Comparison of ENCODE assay signal across 8 mouse cellular contexts in the genomic region with DNA sequence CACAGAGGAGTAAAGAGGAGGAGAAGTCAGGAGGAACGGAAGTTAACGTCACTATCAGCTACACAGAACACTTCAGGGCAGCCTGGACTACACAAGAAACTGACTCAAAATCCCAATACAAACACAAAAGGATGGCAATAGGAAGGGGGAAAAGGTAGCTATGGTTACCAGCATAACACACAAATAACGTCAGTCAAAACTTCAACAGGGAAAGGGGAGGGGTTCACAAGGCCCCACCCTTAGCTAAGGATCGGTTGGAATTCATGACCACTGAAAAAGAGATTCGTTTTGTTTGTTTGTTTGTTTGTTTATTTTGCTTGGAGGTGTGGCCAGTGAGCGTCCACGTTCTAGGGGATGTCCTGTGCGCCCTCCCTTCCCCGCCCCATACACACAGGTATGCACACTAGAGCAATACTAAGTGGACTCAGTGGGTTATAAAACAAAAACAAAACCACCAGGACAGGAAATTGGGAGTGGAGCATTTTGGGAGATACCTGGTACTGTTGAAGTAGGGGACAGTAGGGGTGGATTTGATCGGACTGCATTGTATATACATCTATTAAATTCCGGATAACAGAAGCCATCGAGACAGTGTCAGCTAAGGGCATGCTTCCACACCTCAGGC. TPM values are rescaled to one million over a fixed set of nuclear protein-coding genes. Genes with fewer than 3 reads are reported as not detected.
DNase-seq lines count a peak whose midpoint lies in the region; ATAC-seq and TF ChIP-seq lines count a peak whose summit lies in the region.

No protein-coding gene starts in this region.

- peaks cover 10% of the 10 kb centered on the region; the same call in 1 of the 2 replicates for H3K79me2 ChIP-seq in macrophage (ENCODE audit: inconsistent target)

- peak; percentile 49 for ATAC-seq in hindbrain, embryonic 15.5 days (ENCODE audit: low FRiP score, low read depth)

- peak overlapping the region; percentile 72 for H3K9ac ChIP-seq in hindbrain, embryonic 15.5 days

- peak overlapping the region; percentile 45 for H3K27ac ChIP-seq in testis, adult 2 months (ENCODE audit: control insufficient read depth, insufficient read depth, low read depth, low read length)
- H3K27ac ChIP-seq in cortical plate, adult 2 months (ENCODE audit: insufficient read depth, low read length) = no peak overlapping the region
- H3K27ac ChIP-seq in hindbrain, embryonic 15.5 days (replicated peaks) = peak overlapping the region; percentile 76
- peak overlapping the region; percentile 77; the same call in 1 of the 2 replicates for H3K27ac ChIP-seq in macrophage

- WGBS in hindbrain, embryonic 15.5 days = 3% methylated on average over 12 of the region's 12 CpGs
- 11% methylated on average over 12 of the region's 12 CpGs for WGBS in macrophage (ENCODE audit: missing documents)

- no peaks in the 10 kb centered on the region for H3K36me3 ChIP-seq in testis, adult 2 months (ENCODE audit: control insufficient read depth, insufficient read depth, low read length)
- H3K36me3 ChIP-seq in hindbrain, embryonic 15.5 days = peaks cover 2% of the 10 kb centered on the region; the same call in 1 of the 2 replicates
- H3K36me3 ChIP-seq in macrophage (ENCODE audit: inconsistent target) = no peaks in the 10 kb centered on the region

- H3K4me2 ChIP-seq in hindbrain, embryonic 15.5 days = peak overlapping the region; percentile 82

- TF ChIP-seq POLR2A in testis, adult 2 months (IDR thresholded peaks at IDR 0.05; ENCODE audit: control insufficient read depth, low read depth, low read length) = no peak
- TF ChIP-seq POLR2A in cortical plate, adult 2 months (IDR thresholded peaks at IDR 0.05; ENCODE audit: extremely low read depth, insufficient read depth, low read length) = no peak

- H3K4me1 ChIP-seq in testis, adult 2 months (ENCODE audit: control insufficient read depth, insufficient read depth, low read length) = peaks cover 2% of the 10 kb centered on the region; the same call in 1 of the 2 replicates
- H3K4me1 ChIP-seq in cortical plate, adult 2 months (ENCODE audit: control insufficient read depth, insufficient read depth, low read length) = peaks cover 2% of the 10 kb centered on the region; the same call in 1 of the 2 replicates
- peaks cover 6% of the 10 kb centered on the region for H3K4me1 ChIP-seq in hindbrain, embryonic 15.5 days (replicated peaks)

- peak overlapping the region; percentile 83 for H3K4me3 ChIP-seq in testis, adult 2 months (ENCODE audit: control insufficient read depth, low read depth, low read length)
- H3K4me3 ChIP-seq in cortical plate, adult 2 months (ENCODE audit: insufficient read depth, low read length) = peak overlapping the region; percentile 61
- H3K4me3 ChIP-seq in hindbrain, embryonic 15.5 days = peak overlapping the region; percentile 61
- H3K4me3 ChIP-seq in macrophage (ENCODE audit: inconsistent target) = peak overlapping the region; percentile 74

- H3K9me3 ChIP-seq in hindbrain, embryonic 15.5 days = no peaks in the 10 kb centered on the region

- no peak for TF ChIP-seq CTCF in testis, adult 2 months (IDR thresholded peaks at IDR 0.05; ENCODE audit: control insufficient read depth, insufficient read depth, insufficient replicate concordance, low read depth, low read length)
- no peak for TF ChIP-seq CTCF in cortical plate, adult 2 months (IDR thresholded peaks at IDR 0.05; ENCODE audit: extremely low read depth, insufficient read depth, low read length)

- no peaks in the 10 kb centered on the region for H3K27me3 ChIP-seq in testis, adult 2 months (ENCODE audit: control insufficient read depth, insufficient read depth, low read length)
- H3K27me3 ChIP-seq in hindbrain, embryonic 15.5 days = no peaks in the 10 kb centered on the region

- DNase-seq in testis, postnatal 10 days (ENCODE audit: low spot score) = no peak
- no peak for DNase-seq in adrenal gland, adult 8-10 months
- no peak for DNase-seq in thymus, postnatal 0 days (ENCODE audit: low spot score)
- DNase-seq in yolk sac, embryonic 10.5 days (ENCODE audit: low spot score) = no peak

RNA-seq across cellular contexts. Expression of gene Zfp712, which starts 0.7 kb away (rescaled TPM):
- polyA plus RNA-seq in testis, adult 2 months (2012; rRNA removed) = 0.65 and 1.2 TPM in 2 replicates
- 2.2 and 2.4 TPM in 2 replicates for polyA plus RNA-seq in cortical plate, adult 2 months (2012; rRNA removed)
- 5.7 and 6.7 TPM in 2 replicates for polyA plus RNA-seq in hindbrain, embryonic 15.5 days (2015; fragmentation: Nextera tagmentation; extraction: Ambion mirVana)
- total RNA-seq in macrophage (2018; cell fraction: chromatin; rRNA removed) = 1 to 10 TPM in 18 of 26 experiments, under 1 TPM in 7, not detected in 1; 0.34 to 4.7 (median 1.4) TPM
- total RNA-seq in macrophage (2018; cell fraction: cytosol; rRNA removed) = 1 to 10 TPM in 15 of 26 experiments, under 1 TPM in 11; 0.27 to 2.1 (median 1.2) TPM
- 1 to 10 TPM in 19 of 26 experiments, under 1 TPM in 7; 0.36 to 6.7 (median 1.7) TPM for total RNA-seq in macrophage (2018; cell fraction: nucleus; rRNA removed)
- 0.75 to 2.1 TPM (median 1.5 TPM) in 3 replicates for polyA plus RNA-seq in macrophage (2018)
- 1 to 10 TPM; 1.7 to 2.9 (median 2.2) TPM for total RNA-seq in adrenal gland, adult 8-10 months (2022)
- 3.7 and 3.8 TPM in 2 replicates for polyA plus RNA-seq in thymus, postnatal 0 days (2015; fragmentation: Nextera tagmentation; extraction: Ambion mirVana)

RNA-seq across cellular contexts. Expression of gene Zfp708, which starts 37.5 kb away (rescaled TPM):
- polyA plus RNA-seq in testis, adult 2 months (2012; rRNA removed) = 0.05 and 0.16 TPM in 2 replicates
- 2.9 and 3.0 TPM in 2 replicates for polyA plus RNA-seq in cortical plate, adult 2 months (2012; rRNA removed)
- polyA plus RNA-seq in hindbrain, embryonic 15.5 days (2015; fragmentation: Nextera tagmentation; extraction: Ambion mirVana) = 8.9 TPM in 2 replicates
- total RNA-seq in macrophage (2018; cell fraction: chromatin; rRNA removed) = 1 to 10 TPM in 2 of 26 experiments, under 1 TPM in 6, not detected in 18; 0.34 to 2.2 (median 0.69) TPM
- 1 to 10 TPM in 2 of 26 experiments, under 1 TPM in 15, not detected in 9; 0.09 to 1.1 (median 0.61) TPM for total RNA-seq in macrophage (2018; cell fraction: cytosol; rRNA removed)
- 1 to 10 TPM in 7 of 26 experiments, under 1 TPM in 6, not detected in 13; 0.28 to 2.1 (median 1.2) TPM for total RNA-seq in macrophage (2018; cell fraction: nucleus; rRNA removed)
- polyA plus RNA-seq in macrophage (2018) = 1.1 to 2.6 TPM (median 1.2 TPM) in 3 replicates
- total RNA-seq in adrenal gland, adult 8-10 months (2022) = 1 to 10 TPM in 1 of 4 experiments, under 1 TPM in 2, not detected in 1; 0.73 to 2.2 (median 0.84) TPM
- polyA plus RNA-seq in thymus, postnatal 0 days (2015; fragmentation: Nextera tagmentation; extraction: Ambion mirVana) = 5.3 and 5.7 TPM in 2 replicates

RNA-seq across cellular contexts. Expression of gene Gm28557, which starts 48.1 kb away (rescaled TPM):
- 0.71 and 0.72 TPM in 2 replicates for polyA plus RNA-seq in testis, adult 2 months (2012; rRNA removed)
- 1.9 and 2.1 TPM in 2 replicates for polyA plus RNA-seq in cortical plate, adult 2 months (2012; rRNA removed)
- polyA plus RNA-seq in hindbrain, embryonic 15.5 days (2015; fragmentation: Nextera tagmentation; extraction: Ambion mirVana) = 0.85 and 2.0 TPM in 2 replicates
- 10 to 100 TPM in 4 of 26 experiments, 1 to 10 TPM in 15, under 1 TPM in 5, not detected in 2; 0.25 to 12.0 (median 4.2) TPM for total RNA-seq in macrophage (2018; cell fraction: chromatin; rRNA removed)
- total RNA-seq in macrophage (2018; cell fraction: cytosol; rRNA removed) = 1 to 10 TPM in 24 of 26 experiments, under 1 TPM in 2; 0.66 to 4.5 (median 3.1) TPM
- 10 to 100 TPM in 3 of 26 experiments, 1 to 10 TPM in 20, under 1 TPM in 2, not detected in 1; 0.58 to 15.6 (median 3.9) TPM for total RNA-seq in macrophage (2018; cell fraction: nucleus; rRNA removed)
- 1.6 to 4.1 TPM (median 1.7 TPM) in 3 replicates for polyA plus RNA-seq in macrophage (2018)
- total RNA-seq in adrenal gland, adult 8-10 months (2022) = 1 to 10 TPM; 5.1 to 8.4 (median 7.4) TPM
- 1.4 and 1.6 TPM in 2 replicates for polyA plus RNA-seq in thymus, postnatal 0 days (2015; fragmentation: Nextera tagmentation; extraction: Ambion mirVana)

RNA-seq across cellular contexts. Expression of gene Rslcan18, which starts 55.8 kb away (rescaled TPM):
- polyA plus RNA-seq in testis, adult 2 months (2012; rRNA removed) = 0.06 and 0.11 TPM in 2 replicates
- 0.19 TPM in 2 replicates for polyA plus RNA-seq in cortical plate, adult 2 months (2012; rRNA removed)
- polyA plus RNA-seq in hindbrain, embryonic 15.5 days (2015; fragmentation: Nextera tagmentation; extraction: Ambion mirVana) = 0.06 and 0.20 TPM in 2 replicates
- total RNA-seq in macrophage (2018; cell fraction: chromatin; rRNA removed) = 10 to 100 TPM in 1 of 26 experiments, 1 to 10 TPM in 19, under 1 TPM in 6; 0.16 to 10.6 (median 2.5) TPM
- 1 to 10 TPM in 12 of 26 experiments, under 1 TPM in 14; 0.14 to 1.7 (median 0.86) TPM for total RNA-seq in macrophage (2018; cell fraction: cytosol; rRNA removed)
- 1 to 10 TPM in 13 of 26 experiments, under 1 TPM in 10, not detected in 3; 0.23 to 9.9 (median 1.5) TPM for total RNA-seq in macrophage (2018; cell fraction: nucleus; rRNA removed)
- polyA plus RNA-seq in macrophage (2018) = 0.95 to 1.3 TPM (median 1.1 TPM) in 3 replicates
- 1 to 10 TPM in 2 of 4 experiments, under 1 TPM in 2; 0.62 to 2.5 (median 1.0) TPM for total RNA-seq in adrenal gland, adult 8-10 months (2022)
- 0.09 TPM in 1 of 2 replicates, not detected in the other for polyA plus RNA-seq in thymus, postnatal 0 days (2015; fragmentation: Nextera tagmentation; extraction: Ambion mirVana)
